Mouse (Mus musculus) E14TG2a.4 (cell line): ENCODE measurements around the gene Lamtor4.

Experiments used
- CTCF ChIP-seq: conservative IDR thresholded peaks from 2 replicates; pipeline ENCODE4 v1.5.1; 2014; ENCODE audit warnings: low read length
- NANOG ChIP-seq: IDR thresholded peaks from 2 replicates; pipeline ENCODE4 v1.6.1; 2014; ENCODE audit warnings: borderline replicate concordance, low read length, mixed read lengths
- POU5F1 ChIP-seq: IDR thresholded peaks from 2 replicates; pipeline ENCODE4 v1.6.1; 2014; ENCODE audit warnings: low read length, borderline replicate concordance

DNA sequence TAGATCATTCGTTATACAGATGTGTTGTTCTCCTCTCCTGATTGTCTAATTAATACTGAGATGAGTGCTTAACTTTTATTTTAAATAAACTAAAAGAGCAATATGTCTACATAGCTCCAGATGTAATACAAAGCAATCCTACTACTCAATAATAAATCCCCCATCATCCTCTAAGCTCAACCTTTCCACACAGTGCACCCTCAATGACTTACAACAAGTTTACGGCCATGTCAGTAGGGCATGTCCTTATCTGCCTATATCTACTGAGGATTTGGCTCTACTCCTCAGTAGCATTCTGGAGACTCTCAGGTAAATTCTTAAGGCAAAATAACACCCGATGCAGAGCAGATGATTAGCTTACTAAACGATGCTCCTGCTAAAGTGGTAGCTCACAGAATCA lies 47.4 kb upstream of the Lamtor4 start:
- TF ChIP-seq CTCF = no peak
- no peak for TF ChIP-seq POU5F1
- no peak for TF ChIP-seq NANOG
